Mouse (Mus musculus) adrenal gland, adult 18-20 months (tissue): ENCODE data around the gene Rgp1. TPM values are rescaled to one million over a fixed set of nuclear protein-coding genes. Genes with fewer than 3 reads are reported as not detected.

ENCODE experiments used
- DNase-seq, 2 experiments: peaks; one replicate each; pipeline ENCODE4 v3.0.0; 2021 to 2022; ENCODE audit warnings: low spot score in 2 of 2
- total RNA-seq, 2 experiments: library from RNA; stranded (reverse); gene quantifications; 1 replicate in 1 of 2; 2 replicates in 1 of 2; pipeline ENCODE4 v1.2.3; 2021

Gene Rgp1
- total RNA-seq, 2 experiments from 2014 or later = 40.7 to 48.7 TPM

DNA sequence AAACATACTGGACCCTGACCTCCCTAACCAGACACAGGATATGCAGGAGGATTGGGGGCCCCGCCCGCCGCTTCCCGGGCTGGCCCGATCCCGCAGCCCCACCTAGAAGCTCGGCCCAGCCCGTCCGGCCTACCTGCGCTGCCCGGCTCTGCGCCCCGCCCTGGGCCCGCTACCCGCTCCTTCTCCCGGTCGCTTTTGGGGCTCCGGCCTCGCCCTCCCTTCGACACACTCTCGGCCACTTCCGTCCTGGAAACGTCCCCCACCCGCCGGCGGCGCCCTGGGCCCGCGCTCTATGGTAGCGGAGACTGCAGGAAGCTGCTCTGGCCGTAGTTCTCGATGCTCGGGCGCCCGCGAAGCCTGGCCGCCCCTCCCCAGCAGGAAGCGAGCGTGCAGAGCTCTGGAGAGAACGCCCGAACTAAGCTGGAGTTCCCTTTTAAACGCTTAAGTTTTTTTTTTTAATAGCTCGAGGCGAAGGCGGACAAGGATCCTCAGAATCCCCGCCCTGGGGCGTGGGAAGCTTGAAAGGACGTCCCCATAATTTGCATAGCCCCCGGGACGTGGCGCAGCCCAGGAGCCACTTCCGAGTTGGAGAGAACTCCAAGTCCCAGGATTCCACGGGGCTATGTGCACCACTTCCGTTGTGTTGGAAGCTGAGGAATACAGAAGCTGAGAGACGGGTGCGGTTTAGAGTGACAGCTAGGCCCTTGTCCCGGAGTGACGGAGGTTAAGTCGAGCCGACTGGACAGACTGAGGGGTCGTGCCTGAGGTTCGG, 16.3 kb upstream of the Rgp1 start, which contains the start of the genes Creb3 and Tln1:
Gene Creb3, plus strand, starts transcription at position 336 of the 772 bp plus-strand sequence.
Gene Tln1, minus strand, starts transcription at position 695 of the 772 bp plus-strand sequence.
- peak; percentile 85 to 88 for DNase-seq

DNA sequence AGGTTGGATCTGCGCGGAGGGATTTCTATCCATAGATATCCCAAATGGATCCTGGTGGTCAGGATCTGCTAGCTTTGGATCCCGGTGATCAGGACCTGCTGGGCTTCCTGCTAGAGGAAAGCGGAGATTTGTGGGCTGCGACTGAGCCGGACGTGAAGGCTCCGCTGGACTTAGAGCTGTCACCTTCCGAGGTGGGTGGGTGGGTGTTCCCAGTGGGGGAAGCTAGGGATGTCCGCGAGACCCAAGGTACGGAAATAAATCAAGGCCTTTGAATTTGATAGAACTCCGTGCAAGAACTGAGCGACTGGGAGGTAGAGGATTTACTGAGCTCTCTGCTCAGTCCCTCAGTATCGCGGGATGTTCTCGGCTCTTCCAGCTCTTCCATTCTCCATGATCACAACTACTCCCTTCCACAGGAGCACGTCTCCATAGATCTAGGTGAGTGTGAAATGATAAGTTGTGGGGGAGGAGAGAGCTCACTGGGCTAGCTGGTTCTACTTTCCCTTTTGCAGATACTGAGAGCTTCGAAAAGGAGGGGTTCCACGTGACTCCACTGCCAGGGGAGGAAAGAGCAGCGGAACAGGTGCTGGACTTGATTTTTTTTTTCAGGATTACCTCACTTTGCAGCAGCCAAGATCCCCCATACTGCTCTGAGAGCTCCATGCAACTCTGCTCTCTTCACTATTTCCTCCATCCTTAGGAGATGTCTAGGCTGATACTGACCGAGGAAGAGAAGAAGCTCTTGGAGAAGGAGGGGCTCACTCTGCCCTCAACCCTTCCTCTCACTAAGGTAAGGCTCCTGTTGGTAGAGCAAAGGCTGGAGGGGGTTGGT, 15.5 kb upstream of the Rgp1 start:
- DNase-seq = no peak

DNA sequence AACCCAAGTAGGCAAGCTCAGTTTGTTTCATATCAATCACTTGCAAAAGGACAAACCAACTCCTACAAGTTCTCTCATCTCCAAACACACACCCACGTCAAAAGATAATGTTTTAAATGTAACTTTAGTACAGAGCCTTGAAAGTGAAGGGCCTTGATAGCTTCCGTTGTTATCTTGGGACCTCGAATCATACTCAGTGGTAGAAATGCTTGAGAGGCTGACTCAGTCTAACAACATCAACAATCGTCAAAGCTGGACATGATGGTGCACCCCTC, 15.0 kb upstream of the Rgp1 start:
- DNase-seq = no peak

DNA sequence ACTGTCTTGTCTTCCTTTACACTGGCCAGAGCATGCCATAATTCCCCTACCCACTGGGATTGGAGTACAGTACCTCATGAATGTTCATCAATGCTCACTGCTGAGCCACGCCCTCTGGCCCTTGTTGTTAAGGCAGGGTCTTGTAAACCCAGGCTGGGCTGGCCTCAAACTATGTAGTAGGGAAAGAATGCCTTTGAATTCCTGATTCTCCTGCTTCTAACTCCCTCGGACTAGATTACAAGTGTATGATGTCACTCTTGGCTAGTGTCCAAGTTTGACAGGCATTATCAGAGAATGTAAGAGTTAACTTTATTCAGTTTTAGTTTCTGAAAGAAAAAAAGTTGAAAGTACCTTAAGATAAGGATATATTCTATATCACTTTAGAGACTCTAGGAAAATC, 14.3 kb upstream of the Rgp1 start:
- DNase-seq = no peak

DNA sequence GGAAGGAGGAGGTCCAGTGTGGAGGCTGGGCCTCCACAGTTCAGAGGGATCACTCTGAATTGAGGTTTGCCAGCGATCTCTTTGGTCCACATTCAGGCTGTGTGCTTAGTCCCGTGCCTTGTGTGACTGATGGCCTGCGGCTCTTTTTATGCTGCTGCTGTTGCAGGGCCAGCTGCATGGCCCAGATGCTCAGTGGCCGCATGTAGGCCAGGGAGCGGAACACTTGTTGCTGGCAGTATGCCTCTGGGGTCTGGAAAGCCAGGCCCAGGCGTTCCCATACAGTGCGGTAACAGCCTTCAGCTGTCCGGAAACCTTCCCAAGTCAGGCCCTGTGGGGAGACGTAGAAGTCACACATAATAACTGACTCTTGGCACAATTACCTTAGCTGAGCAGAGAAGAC, 11.4 kb upstream of the Rgp1 start:
- DNase-seq = no peak

DNA sequence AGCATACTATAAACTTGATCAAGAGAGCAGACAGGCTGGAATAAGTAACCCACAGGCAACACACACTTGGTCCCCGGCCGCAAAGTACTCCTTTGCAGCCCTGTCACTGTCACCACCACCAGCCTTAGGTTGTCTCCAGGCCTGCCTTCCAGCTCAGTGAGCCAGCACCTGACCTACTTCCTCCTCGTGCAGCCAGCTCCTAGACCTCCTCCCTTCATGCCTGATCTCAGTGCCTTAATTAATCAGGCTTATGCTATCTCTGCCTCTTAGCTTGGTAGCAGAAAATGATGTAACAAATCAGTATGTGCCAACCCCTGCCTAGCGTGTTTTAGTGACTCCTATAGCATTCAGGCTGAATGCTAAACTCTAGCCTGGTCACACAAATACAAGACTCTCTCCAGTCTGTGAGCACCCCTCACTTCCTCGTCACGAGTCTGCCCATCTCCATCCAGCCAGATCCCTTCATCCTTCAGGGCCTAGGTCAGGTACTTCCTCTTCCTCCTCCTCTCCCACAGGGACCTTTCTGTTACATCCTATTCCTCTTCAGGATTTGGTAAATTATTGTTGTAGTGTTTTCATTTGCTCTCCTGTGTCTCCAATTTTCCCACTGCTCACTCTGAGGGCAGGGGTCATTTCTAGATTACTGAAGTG, 7.0 kb upstream of the Rgp1 start:
- DNase-seq = no peak

DNA sequence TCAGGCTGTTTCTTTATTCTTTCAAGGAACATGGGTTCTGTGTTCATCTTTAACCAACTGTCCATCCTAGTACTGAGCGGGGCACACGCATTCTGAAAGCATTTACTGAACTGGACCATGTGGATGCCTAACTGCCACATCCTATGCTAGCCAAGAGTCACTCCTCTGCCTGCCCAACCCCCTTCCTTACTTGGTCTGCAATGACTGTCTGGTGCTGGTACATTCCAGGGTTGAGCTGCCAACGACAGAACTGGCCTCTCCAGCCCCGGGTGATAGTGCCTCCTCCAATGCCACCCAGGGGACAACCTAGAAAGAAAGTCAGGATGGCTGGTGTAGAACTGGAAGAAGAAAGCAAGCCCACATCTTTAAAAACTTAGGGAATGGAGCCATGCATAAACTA, 5.0 kb upstream of the Rgp1 start:
- no peak for DNase-seq

DNA sequence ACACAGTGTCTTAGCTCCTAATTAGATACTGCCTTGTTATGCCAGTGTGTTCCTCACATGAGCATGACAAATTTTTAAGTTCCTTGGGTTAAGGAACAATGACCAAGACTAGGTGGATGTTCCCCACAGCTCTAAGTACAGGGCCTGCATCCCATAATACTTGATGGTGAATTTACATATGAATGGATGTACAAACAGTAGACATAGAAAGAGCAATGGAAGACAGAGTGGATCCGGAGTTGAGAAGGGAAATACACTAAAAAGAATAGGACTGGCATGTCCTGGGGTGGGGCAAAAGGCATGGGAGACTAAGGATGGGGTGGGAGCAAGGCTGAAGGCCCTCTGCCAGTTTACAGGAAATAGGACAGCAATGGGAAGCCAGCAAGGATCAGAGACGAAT, 3.2 kb upstream of the Rgp1 start:
- no peak for DNase-seq

DNA sequence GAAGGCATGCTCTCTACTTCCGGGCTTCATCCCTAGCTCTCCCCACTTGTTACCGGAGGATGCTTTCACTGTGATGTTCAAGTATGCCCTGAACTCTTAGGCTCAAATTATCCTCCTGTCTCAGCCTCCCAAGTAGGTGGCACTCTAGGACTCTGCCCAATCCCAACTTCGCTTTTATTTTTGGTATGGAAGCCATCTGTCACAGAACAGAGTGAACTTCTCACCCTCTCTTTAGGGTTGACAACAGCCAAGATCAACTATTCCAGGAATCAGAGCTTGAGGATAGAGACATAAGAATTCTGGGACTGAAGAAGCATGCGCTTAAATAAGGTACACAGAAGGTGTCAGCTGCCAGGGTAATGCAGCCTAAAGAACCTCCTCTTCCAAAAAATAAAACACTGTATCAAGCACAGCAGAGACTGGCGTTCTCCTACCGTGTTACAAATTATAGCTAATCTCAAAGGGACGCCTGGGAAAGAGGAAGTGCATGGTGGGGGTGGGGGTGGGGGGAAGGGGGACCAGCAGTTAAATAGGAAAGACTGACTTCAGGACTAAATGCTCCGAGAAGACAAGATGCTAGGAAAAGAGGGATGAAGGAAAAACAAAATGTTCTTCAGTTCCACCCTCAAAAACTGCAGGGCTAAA, 1.2 kb upstream of the Rgp1 start:
- DNase-seq = no peak

DNA sequence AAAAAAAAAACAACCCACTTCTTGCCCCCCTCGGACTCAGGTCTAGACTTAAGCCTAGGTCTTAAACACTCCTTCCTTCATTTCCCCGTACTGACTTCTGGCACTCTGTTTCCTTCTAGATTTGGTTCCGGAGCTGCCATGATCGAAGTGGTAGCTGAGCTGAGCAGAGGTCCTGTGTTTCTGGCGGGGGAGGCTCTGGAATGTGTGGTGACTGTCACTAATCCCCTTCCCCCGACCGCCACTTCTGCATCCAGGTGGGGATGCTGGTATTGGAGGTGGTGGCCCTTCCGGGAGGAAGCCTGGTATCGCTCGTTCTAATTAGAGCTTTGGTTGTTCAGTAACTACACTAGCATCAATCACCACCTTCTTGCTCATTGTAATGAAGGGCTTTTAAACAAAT, 741 bp downstream of the Rgp1 start:
- DNase-seq = no peak

DNA sequence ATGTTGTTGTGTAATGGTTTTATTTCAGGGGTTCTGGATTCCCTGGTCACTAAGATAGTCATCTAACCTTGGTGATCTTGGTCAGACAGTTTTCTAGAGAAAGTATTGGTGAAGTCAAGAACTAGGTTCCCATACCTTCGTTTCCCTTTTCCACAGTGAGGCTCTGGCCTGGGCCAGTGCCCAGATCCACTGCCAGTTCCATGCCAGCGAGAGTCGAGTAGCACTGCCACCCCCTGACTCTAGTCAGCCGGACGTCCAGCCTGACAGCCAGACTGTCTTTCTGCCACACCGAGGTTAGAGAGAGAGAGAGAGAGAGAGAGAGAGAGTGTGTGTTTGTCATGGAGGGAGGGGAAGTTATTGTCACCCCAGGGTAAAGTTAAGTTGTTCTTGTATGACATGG, 1.2 kb downstream of the Rgp1 start:
- DNase-seq = no peak

DNA sequence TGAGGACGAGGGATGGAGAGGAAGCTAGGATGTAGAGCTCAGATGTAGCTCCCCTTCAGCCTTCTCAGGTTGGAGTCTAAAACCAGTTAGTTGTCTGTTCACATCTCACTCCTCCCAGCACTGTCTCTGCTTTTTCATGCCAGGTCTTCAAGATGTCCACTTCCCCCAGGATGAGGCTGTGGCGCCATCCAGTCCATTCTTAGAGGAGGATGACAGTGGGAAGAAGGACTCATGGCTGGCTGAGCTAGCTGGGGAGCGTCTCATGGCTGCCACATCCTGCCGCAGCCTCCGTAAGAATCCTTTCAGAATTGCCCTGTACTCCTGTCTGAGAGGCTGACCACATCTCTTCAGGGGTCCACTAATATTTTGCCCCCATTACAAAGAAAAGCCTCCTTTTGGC, 2.2 kb downstream of the Rgp1 start:
- no peak for DNase-seq

DNA sequence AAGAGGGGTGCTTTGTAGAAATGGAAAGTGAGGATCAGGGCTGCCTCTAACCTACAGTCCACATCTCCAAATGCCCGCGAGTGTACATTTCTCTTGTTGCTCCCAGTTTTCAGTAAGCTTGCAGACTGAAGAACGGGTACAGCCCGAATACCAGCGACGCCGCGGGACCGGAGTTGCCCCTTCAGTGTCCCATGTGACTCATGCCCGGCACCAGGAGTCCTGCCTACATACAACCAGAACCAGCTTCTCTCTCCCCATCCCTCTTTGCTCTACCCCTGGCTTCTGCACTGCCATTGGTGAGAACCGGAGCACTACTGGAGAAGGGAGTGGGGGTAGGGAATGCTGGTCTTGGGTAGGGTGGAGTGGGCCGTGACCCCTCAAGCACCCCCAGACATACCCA, 2.9 kb downstream of the Rgp1 start:
- no peak for DNase-seq

DNA sequence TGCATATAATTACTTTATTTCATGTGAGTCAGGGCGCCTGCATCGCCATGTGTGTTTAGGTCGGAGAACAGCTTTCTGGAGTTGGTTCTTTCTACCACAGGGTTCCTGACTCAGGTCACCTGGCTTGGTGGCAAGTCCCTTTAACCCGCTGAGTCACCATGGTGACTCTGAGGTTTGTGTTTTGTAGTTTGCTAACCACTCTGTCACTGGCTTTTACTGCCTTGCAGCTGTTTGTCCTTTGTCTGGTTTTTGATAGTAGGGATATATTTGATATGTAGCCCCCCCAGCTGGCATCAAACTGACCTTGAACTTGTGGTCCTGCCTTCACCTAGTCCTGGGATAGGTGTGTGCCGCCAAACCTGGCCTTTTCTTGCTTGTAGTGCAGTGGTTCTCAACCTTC, 3.7 kb downstream of the Rgp1 start:
- DNase-seq = no peak

DNA sequence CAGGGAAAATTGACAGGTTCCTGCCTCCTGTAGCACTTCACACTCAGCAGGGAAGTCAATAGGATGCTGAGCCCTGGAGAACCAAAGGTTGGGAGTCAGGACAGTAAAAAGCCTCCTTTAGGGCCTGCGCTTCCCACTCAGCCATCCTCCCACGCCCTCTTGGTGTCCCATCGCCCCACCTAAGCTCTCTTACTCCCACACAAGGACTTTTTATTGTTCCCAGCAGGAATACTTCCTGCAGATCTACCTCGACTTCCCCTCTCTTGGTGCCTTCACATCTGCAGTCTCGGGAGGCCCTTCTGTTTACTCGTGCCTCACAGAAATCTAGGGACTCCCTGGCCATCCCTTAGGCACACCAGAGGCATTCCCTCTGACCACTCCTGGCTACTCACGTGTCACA, 4.9 kb downstream of the Rgp1 start:
- DNase-seq = no peak

DNA sequence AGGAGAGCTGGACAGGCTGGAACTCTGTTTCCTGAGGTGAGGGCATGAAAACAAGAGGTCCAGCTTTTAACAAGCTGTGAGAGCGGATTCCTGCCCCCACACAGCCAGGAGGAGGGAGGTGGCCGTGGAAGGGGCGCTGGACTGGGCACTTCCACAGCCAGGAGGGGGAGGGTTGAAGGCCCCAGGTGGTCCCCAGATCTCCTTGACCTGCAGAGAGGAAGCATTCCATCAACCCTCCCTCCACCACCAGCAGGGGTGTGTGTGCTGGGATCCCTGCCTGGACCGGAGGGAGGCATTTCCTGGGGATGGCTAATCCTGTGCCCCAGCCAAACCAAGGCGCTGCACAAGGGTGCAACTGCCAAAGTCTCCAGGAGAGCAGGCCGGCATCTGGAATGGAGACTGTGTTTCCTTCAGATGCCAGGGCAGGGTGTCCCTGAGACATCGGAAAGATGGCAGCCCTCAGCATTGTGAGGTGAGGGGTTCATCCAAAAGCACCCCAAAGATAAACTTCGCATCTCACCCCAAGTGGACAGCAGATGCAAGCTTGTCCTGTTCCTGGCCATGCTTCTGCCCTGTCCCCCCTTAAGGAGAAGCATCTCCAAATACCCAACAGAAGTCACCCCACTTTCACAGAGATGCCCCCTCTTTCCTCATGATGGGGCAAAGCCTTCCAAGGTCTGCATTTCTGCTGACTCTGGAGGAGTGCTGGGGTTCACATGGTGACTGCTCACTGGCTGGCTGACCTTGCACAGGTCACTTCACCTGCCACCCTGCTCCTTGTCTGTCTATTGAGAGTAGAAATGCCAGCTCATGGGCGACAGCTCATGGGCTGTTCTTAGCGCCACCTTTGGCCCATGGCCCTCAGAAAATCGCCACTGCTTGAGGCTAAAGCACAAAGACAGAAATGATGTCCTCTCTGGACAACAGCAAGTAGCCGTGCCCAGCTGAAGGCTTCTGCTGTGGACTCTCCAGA, 6.2 kb downstream of the Rgp1 start, which contains the start of gene Msmp:
Gene Msmp, minus strand, starts transcription at position 51 of the 973 bp plus-strand sequence.
- DNase-seq = no peak

DNA sequence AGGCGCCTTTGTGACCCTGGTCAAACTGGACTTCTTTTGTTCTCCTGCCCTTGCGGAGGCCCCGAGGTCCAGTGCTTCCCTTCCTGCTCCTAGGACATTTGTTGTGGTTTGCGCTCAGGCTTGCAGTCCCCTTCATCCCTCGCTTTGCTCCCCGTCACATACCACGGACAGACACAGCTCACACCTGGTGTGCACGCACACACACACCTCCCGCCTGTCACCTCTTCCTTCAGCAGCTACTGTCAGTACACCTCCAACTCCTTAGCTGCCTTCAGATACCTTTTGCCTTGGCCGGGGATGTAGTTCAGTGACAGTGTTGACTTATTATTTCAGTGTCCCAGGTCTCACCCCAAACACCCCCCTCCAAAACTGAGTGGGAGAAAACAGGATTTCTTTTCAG, 7.2 kb downstream of the Rgp1 start:
- no peak for DNase-seq

DNA sequence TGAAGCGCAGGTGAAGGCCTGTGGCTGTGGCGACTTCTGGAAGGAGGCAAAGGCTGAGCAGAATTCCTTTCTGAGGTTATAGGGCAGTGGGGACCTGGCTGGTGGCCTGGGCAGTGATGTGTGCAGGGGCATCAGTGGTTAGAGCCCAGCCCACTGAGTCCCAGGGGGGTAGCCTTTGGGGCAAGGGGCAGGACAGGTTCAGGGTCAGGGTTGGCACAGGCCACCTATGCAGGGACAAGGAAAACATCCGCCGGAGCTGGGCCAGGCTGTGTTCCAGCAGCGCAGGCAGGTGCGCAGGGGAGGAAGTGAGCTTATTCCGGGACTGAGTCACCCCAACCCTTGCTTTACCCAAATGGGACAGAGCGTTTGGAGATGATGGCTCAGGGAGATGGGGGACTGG, 7.9 kb downstream of the Rgp1 start:
- DNase-seq = no peak

DNA sequence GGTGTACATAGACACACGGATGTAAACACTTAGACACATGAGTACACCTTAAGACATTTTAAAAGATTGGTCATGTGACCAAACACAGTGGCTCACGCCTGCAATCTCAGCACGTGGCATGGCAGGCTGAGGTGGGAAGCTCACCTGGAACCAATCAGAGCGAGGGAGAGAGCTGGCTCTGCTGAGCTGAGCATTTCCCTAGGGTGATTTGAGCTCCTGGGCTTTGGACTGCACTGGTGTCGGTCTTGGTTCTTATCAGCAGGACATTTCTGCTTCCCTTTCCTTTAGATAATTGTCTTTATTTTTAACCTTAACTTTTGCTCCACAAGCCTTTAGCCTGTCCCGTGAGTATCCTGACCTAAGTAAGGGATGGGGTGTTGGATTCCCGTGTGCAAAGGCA, 9.2 kb downstream of the Rgp1 start:
- DNase-seq = no peak

DNA sequence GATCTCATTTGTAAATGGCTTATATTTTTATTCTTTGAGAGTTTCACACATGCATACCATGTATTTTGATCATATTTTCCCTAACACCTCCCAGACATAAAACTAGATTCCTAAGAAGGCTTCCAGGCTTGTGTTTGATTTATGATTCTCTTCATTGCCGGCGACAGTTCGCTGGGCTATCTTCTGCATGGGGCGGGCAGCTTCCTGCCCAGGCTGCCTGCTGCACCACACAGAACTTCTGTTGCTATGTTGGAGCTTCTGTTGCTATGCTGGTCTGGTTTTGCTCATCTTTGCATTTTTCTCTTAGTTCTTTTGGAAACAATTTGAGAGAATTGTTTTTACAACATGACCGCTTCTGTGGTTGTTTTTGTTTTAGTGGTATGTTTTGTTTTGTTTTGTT, 13.0 kb downstream of the Rgp1 start:
- no peak for DNase-seq
